Mouse (Mus musculus) forebrain, embryonic 11.5 days (tissue): ENCODE data around the gene Fastkd5. TPM values are rescaled to one million over a fixed set of nuclear protein-coding genes. Genes with fewer than 3 reads are reported as not detected.
A peak's percentile ranks its signal among the peaks of the same experiment; 100 is the strongest.

Source experiments
- ATAC-seq: fragments of 200-750 bp; cut with Nextera tagmentation; replicated peaks from 2 replicates; pipeline ENCODE4 v1.8.0; 2017; ENCODE audit warnings: moderate TSS enrichment; ENCODE audit not compliant: low FRiP score
- DNase-seq: peaks from one replicate; pipeline ENCODE4 v3.0.0-alpha.2; 2017; ENCODE audit warnings: low spot score
- H3K27ac ChIP-seq: fragments of 300-500 bp; sonication (generic); 2 replicates; pipeline ENCODE4 v1.5.1; 2014; ENCODE audit warnings: low read depth, low read length
- H3K27me3 ChIP-seq: fragments of 300-500 bp; sonication (generic); 2 replicates; pipeline ENCODE4 v1.6.1; 2014; ENCODE audit warnings: mild to moderate bottlenecking, low read length, mixed read lengths; ENCODE audit not compliant: control insufficient read depth, insufficient read depth
- H3K36me3 ChIP-seq: fragments of 300-500 bp; sonication (generic); 2 replicates; pipeline ENCODE4 v1.6.1; 2014; ENCODE audit warnings: mild to moderate bottlenecking, low read length, moderate library complexity, mixed read lengths; ENCODE audit not compliant: control insufficient read depth, insufficient read depth
- H3K4me1 ChIP-seq: fragments of 300-500 bp; sonication (generic); replicated peaks from 2 replicates; pipeline ENCODE4 v1.6.1; 2014; ENCODE audit warnings: low read length, mixed read lengths; ENCODE audit not compliant: control insufficient read depth, insufficient read depth
- H3K4me2 ChIP-seq: fragments of 300-500 bp; sonication (generic); 2 replicates; pipeline ENCODE4 v1.6.1; 2014; ENCODE audit warnings: low read depth, mild to moderate bottlenecking, low read length, moderate library complexity, mixed read lengths; ENCODE audit not compliant: severe bottlenecking
- H3K4me3 ChIP-seq: fragments of 300-500 bp; sonication (generic); 2 replicates; pipeline ENCODE4 v1.5.1; 2014; ENCODE audit warnings: low read depth, low read length
- H3K9ac ChIP-seq: fragments of 300-500 bp; sonication (generic); 2 replicates; pipeline ENCODE4 v1.6.1; 2014; ENCODE audit warnings: low read length
- H3K9me3 ChIP-seq: fragments of 300-500 bp; sonication (generic); 2 replicates; pipeline ENCODE4 v1.6.1; 2016; ENCODE audit warnings: low read length, mixed read lengths; ENCODE audit not compliant: control insufficient read depth
- WGBS: fragments of 180-500 bp; shearing (Covaris S2); extraction: QIAGEN DNeasy Blood & Tissue Kit; methylation state at CpG from one replicate; pipeline ENCODE4 v1.1.7; 2014; 5-methylcytosine and 5-hydroxymethylcytosine counted together
- polyA plus RNA-seq: library from polyadenylated mRNA; unstranded; fragments of >200 nt; fragmentation: Nextera tagmentation; extraction: Ambion mirVana; gene quantifications from 2 replicates; pipeline ENCODE4 v1.2.1, GENCODE M21; 2014

Fastkd5 gene
- 20.5 and 21.5 TPM in 2 replicates for polyA plus RNA-seq

- H3K4me3 ChIP-seq: peak within 1 kb of the TSS; percentile 99
Observed at GRCm38 (mm10) chr2:130629839-130630203, at the start of gene Fastkd5, which contains the start of gene Ubox5. TSS of gene Fastkd5 (minus strand) at chr2:130630027. TSS of gene Ubox5 (minus strand) at chr2:130630038.

GRCm38 (mm10) chr2:130679154-130679553, 49.3 kb upstream of the Fastkd5 start:
- H3K9ac ChIP-seq: no peak overlapping the region
- no peaks in the 10 kb centered on the region for H3K4me1 ChIP-seq
- H3K36me3 ChIP-seq: peaks cover 16% of the 10 kb centered on the region; the same call in 1 of the 2 replicates
- ATAC-seq (no peak), DNase-seq (no peak)
- no peaks in the 10 kb centered on the region for H3K27me3 ChIP-seq
- no peak overlapping the region for H3K27ac ChIP-seq
- H3K4me3 ChIP-seq: no peak overlapping the region
- H3K4me2 ChIP-seq: no peak overlapping the region
- H3K9me3 ChIP-seq: no peaks in the 10 kb centered on the region
- 97% methylated on average over 12 of the region's 12 CpGs for WGBS

More at GRCm38 (mm10) chr2:130629839-130630203, at the start of gene Fastkd5, which contains the start of gene Ubox5:
- Histone ChIP-seq H3K36me3 (peaks cover 4% of the 10 kb centered on the region; the same call in 1 of the 2 replicates), H3K9me3 (no peaks in the 10 kb centered on the region), H3K9ac (peak within 1 kb of the TSS; percentile 92), H3K27me3 (peaks cover 9% of the 10 kb centered on the region), H3K4me2 (peak within 1 kb of the TSS; percentile 81), H3K4me1 (peaks cover 18% of the 10 kb centered on the region), H3K27ac (peak within 1 kb of the TSS; percentile 50; the same call in 1 of the 2 replicates)
- 1% methylated on average over 22 of the region's 25 CpGs for WGBS
- DNase-seq (peak; percentile 88), ATAC-seq (peak; percentile 80)

GRCm38 (mm10) chr2:130677211-130677610, 47.4 kb upstream of the Fastkd5 start:
- WGBS: 93% methylated on average over 10 of the region's 10 CpGs
- no peak for ATAC-seq
- Histone ChIP-seq H3K9me3 (no peaks in the 10 kb centered on the region), H3K27ac (no peak overlapping the region), H3K9ac (no peak overlapping the region), H3K27me3 (no peaks in the 10 kb centered on the region), H3K36me3 (peaks cover 24% of the 10 kb centered on the region; the same call in 1 of the 2 replicates), H3K4me2 (no peak overlapping the region), H3K4me1 (no peaks in the 10 kb centered on the region), H3K4me3 (no peak overlapping the region)
- no peak for DNase-seq

GRCm38 (mm10) chr2:130667559-130667958, 37.7 kb upstream of the Fastkd5 start, which contains the start of gene Itpa:
TSS of gene Itpa (plus strand) at chr2:130667610.
- no peaks in the 10 kb centered on the region for H3K9me3 ChIP-seq
- peaks cover 10% of the 10 kb centered on the region for H3K4me1 ChIP-seq
- no peaks in the 10 kb centered on the region for H3K27me3 ChIP-seq
- peak within 1 kb of the TSS; percentile 75 for H3K9ac ChIP-seq
- DNase-seq (peak; percentile 93), ATAC-seq (peak; percentile 68)
- H3K36me3 ChIP-seq: peaks cover 3% of the 10 kb centered on the region; the same call in 1 of the 2 replicates
- H3K27ac ChIP-seq: peak within 1 kb of the TSS; percentile 79
- peak within 1 kb of the TSS; percentile 89 for H3K4me2 ChIP-seq
- peak within 1 kb of the TSS; percentile 72 for H3K4me3 ChIP-seq
- WGBS: under 1% methylated on average over 31 of the region's 31 CpGs

- under 1% methylated on average over 40 of the region's 40 CpGs for WGBS
- peak within 1 kb of the TSS; percentile 86 for H3K9ac ChIP-seq
- no peaks in the 10 kb centered on the region; the same call in 1 of the 2 replicates for H3K36me3 ChIP-seq
- peaks cover 10% of the 10 kb centered on the region for H3K4me1 ChIP-seq
- H3K4me3 ChIP-seq: peak within 1 kb of the TSS; percentile 58
- peak within 1 kb of the TSS; percentile 77 for H3K4me2 ChIP-seq
- no peaks in the 10 kb centered on the region for H3K27me3 ChIP-seq
- DNase-seq (peak; percentile 94), ATAC-seq (peak; percentile 95)
- H3K27ac ChIP-seq: peak within 1 kb of the TSS; percentile 96
- no peaks in the 10 kb centered on the region for H3K9me3 ChIP-seq
Observed at GRCm38 (mm10) chr2:130664102-130664701, 34.4 kb upstream of the Fastkd5 start, which contains the start of gene Ddrgk1. TSS of gene Ddrgk1 (minus strand) at chr2:130664659.

GRCm38 (mm10) chr2:130663342-130663741, 33.5 kb upstream of the Fastkd5 start:
- 91% methylated on average over 11 of the region's 11 CpGs for WGBS
- peak overlapping the region; percentile 86; the same call in 1 of the 2 replicates for H3K9ac ChIP-seq
- H3K9me3 ChIP-seq: no peaks in the 10 kb centered on the region
- DNase-seq (no peak), ATAC-seq (no peak)
- peak overlapping the region; percentile 58; the same call in 1 of the 2 replicates for H3K4me3 ChIP-seq
- peaks cover 10% of the 10 kb centered on the region for H3K4me1 ChIP-seq
- no peak overlapping the region for H3K27ac ChIP-seq
- H3K36me3 ChIP-seq: no peaks in the 10 kb centered on the region; the same call in 1 of the 2 replicates
- peak overlapping the region; percentile 77; the same call in 1 of the 2 replicates for H3K4me2 ChIP-seq
- H3K27me3 ChIP-seq: no peaks in the 10 kb centered on the region

- Histone ChIP-seq H3K9ac (no peak overlapping the region), H3K4me3 (no peak overlapping the region), H3K4me2 (no peak overlapping the region), H3K9me3 (no peaks in the 10 kb centered on the region), H3K27me3 (no peaks in the 10 kb centered on the region), H3K4me1 (peaks cover 3% of the 10 kb centered on the region), H3K36me3 (no peaks in the 10 kb centered on the region; the same call in 1 of the 2 replicates), H3K27ac (no peak overlapping the region)
- ATAC-seq (no peak), DNase-seq (no peak)
- 94% methylated on average over 10 of the region's 10 CpGs for WGBS
Observed at GRCm38 (mm10) chr2:130658530-130658929, 28.7 kb upstream of the Fastkd5 start.

- Histone ChIP-seq H3K9me3 (no peaks in the 10 kb centered on the region), H3K4me3 (no peak overlapping the region), H3K27me3 (no peaks in the 10 kb centered on the region), H3K9ac (no peak overlapping the region), H3K27ac (no peak overlapping the region), H3K4me1 (no peaks in the 10 kb centered on the region), H3K36me3 (no peaks in the 10 kb centered on the region; the same call in 1 of the 2 replicates), H3K4me2 (no peak overlapping the region)
- ATAC-seq (no peak), DNase-seq (no peak)
- 88% methylated on average over 6 of the region's 6 CpGs for WGBS
Observed at GRCm38 (mm10) chr2:130657541-130657940, 27.7 kb upstream of the Fastkd5 start.
